Mouse (Mus musculus) testis, adult 2 months (tissue): ENCODE results near the gene Ints7.

Experiments used
- CTCF ChIP-seq: fragments of 200-500 bp; IDR thresholded peaks from 2 replicates; pipeline ENCODE4 v1.5.1; 2012; ENCODE audit warnings: low read depth, mild to moderate bottlenecking, inconsistent platforms, low read length, moderate library complexity; ENCODE audit not compliant: control insufficient read depth, insufficient read depth, insufficient replicate concordance
- POLR2A ChIP-seq: fragments of 200-500 bp; IDR thresholded peaks from 2 replicates; pipeline ENCODE4 v1.6.1; 2012; ENCODE audit warnings: low read depth, mild to moderate bottlenecking, inconsistent platforms, low read length, moderate library complexity; ENCODE audit not compliant: control insufficient read depth

- TF ChIP-seq CTCF (no peak), POLR2A (no peak)
Measured at GRCm38 (mm10) chr1:191569625-191570024, 5.8 kb upstream of the Ints7 start.
